Mouse (Mus musculus): ENCODE results near the gene Gzmd. TPM values are rescaled to one million over a fixed set of nuclear protein-coding genes. Genes with fewer than 3 reads are reported as not detected.
"Not testable (repeated sequence)": the region's sequence is repeated elsewhere in the genome, so short reads cannot be mapped to it uniquely, and the experiment has no call there.

Gene Gzmd
- not detected in 2 replicates for polyA plus RNA-seq (2015; fragmentation: Nextera tagmentation; extraction: Ambion mirVana)

DNA sequence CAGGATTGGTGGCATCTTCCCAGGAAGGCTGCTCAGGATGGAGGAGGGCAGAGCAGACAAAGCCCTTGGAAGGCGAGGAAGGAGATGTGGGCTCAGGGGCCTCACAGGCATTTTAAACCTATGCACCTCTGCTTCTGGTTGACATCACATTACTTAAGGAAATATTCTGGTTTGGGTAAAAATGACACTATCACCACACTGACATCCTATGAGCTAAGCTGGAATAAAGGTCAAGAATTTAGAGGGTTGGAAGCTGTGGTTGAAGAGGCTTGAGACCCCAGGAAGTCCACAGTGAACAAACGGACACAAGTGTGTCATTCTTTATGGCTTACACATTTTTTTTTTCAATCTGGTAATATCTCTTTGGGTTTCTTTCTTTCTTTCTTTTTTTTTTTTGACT lies at the start of gene Gzmd:
Gene Gzmd, minus strand, starts transcription at position 101 of the 400 bp plus-strand sequence.
- not testable (repeated sequence) for H3K27ac ChIP-seq (replicated peaks); H3K27me3 ChIP-seq; H3K4me3 ChIP-seq (replicated peaks); H3K4me2 ChIP-seq (replicated peaks); ATAC-seq (ENCODE audit: insufficient number of reproducible peaks, low FRiP score, low TSS enrichment, low read depth); H3K36me3 ChIP-seq; H3K9ac ChIP-seq; H3K4me1 ChIP-seq; H3K9me3 ChIP-seq (replicated peaks)
- 72% methylated on average over 2 of the region's 2 CpGs for WGBS

DNA sequence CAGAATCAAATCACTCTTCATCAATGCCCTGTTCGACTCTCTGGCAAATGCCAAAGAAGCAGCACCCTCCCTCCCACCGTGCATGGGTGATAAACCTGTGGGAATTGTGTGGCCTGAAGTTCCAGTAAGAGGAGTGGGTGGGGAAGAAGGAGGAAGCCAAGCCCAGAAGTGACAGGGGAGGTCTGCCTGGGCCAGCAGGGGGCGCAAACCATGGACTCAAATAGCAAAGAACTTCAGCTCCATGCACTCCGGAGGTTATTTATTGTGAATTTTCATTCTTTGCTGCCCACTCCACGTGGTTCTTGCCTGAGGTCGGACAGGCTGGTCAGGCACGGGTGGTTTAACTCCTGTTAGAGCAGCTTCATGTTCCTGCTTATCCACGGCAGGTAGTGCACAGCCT lies 45.2 kb upstream of the Gzmd start:
- 18% methylated on average over 8 of the region's 8 CpGs for WGBS
- not testable (repeated sequence) for H3K4me3 ChIP-seq (replicated peaks); H3K4me2 ChIP-seq (replicated peaks); H3K4me1 ChIP-seq; H3K9me3 ChIP-seq (replicated peaks); H3K9ac ChIP-seq; H3K27ac ChIP-seq (replicated peaks); ATAC-seq (ENCODE audit: insufficient number of reproducible peaks, low FRiP score, low TSS enrichment, low read depth); H3K27me3 ChIP-seq; H3K36me3 ChIP-seq

GRCm38 (mm10) chr14:56174499-56174898 lies 42.1 kb upstream of the Gzmd start, which contains the start of gene Gzmn:
TSS of gene Gzmn (minus strand) at chr14:56174599.
- Histone ChIP-seq H3K9ac (no peak within 1 kb of the TSS), H3K4me1 (no peaks in the 10 kb centered on the region), H3K36me3 (no peaks in the 10 kb centered on the region), H3K4me2 (replicated peaks) (no peak within 1 kb of the TSS), H3K9me3 (replicated peaks) (no peaks in the 10 kb centered on the region), H3K27me3 (no peaks in the 10 kb centered on the region), H3K27ac (replicated peaks) (no peak within 1 kb of the TSS), H3K4me3 (replicated peaks) (no peak within 1 kb of the TSS)
- 81% methylated on average over 5 of the region's 5 CpGs for WGBS
- no peak for ATAC-seq (ENCODE audit: insufficient number of reproducible peaks, low FRiP score, low TSS enrichment, low read depth)

- no peak overlapping the region for H3K9ac ChIP-seq
- H3K4me1 ChIP-seq = no peaks in the 10 kb centered on the region
- H3K9me3 ChIP-seq (replicated peaks) = no peaks in the 10 kb centered on the region
- H3K27ac ChIP-seq (replicated peaks) = no peak overlapping the region
- WGBS = 91% methylated on average over 6 of the region's 6 CpGs
- no peak overlapping the region for H3K4me3 ChIP-seq (replicated peaks)
- H3K4me2 ChIP-seq (replicated peaks) = no peak overlapping the region
- H3K36me3 ChIP-seq = no peaks in the 10 kb centered on the region
- no peak for ATAC-seq (ENCODE audit: insufficient number of reproducible peaks, low FRiP score, low TSS enrichment, low read depth)
- H3K27me3 ChIP-seq = no peaks in the 10 kb centered on the region
Observed at GRCm38 (mm10) chr14:56173396-56173795, 41.0 kb upstream of the Gzmd start.

DNA sequence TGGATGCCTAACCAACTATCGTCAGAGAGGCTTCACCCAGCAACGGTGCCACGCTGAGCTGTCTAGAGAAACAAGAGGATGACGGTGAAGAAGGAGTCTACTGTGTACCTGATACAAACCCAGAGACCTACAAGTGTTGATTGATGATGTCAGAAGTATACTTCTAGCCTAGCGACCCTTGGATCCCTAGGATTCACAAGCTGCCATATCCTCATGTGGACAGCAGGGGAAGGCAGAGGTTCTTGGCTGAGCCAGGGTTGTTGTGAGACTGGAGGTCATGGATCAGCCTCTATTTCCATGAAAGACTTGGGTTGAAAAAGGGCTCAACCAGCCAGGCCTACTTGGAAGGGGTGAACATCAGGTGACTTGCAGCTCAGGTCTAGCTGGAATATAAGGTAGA lies 40.3 kb upstream of the Gzmd start:
- 88% methylated on average over 5 of the region's 5 CpGs for WGBS
- ATAC-seq (ENCODE audit: insufficient number of reproducible peaks, low FRiP score, low TSS enrichment, low read depth) = no peak
- no peak overlapping the region for H3K27ac ChIP-seq (replicated peaks)
- H3K4me1 ChIP-seq = no peaks in the 10 kb centered on the region
- no peaks in the 10 kb centered on the region for H3K9me3 ChIP-seq (replicated peaks)
- no peaks in the 10 kb centered on the region for H3K27me3 ChIP-seq
- H3K36me3 ChIP-seq = no peaks in the 10 kb centered on the region
- H3K4me3 ChIP-seq (replicated peaks) = no peak overlapping the region
- no peak overlapping the region for H3K9ac ChIP-seq
- no peak overlapping the region for H3K4me2 ChIP-seq (replicated peaks)

DNA sequence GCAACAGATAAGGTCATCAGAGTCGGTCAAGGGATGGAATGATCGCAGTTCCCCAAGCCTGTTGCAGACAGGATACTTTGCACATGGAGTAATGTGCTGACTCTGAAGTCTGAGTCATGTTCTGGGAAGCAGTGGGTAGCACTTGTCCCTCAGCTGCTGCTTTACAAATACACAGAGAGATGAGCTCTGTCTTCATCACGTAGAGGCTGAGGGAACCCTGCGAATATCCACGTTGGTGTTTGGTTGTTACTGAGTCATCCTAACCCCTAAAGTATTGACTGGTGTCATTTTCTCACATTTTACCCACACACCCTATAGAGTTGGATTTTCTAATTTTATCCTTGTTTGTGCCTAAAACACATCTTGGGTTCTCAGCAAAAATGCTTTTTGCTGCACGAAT lies 35.6 kb upstream of the Gzmd start:
- Histone ChIP-seq H3K36me3 (no peaks in the 10 kb centered on the region), H3K9ac (no peak overlapping the region), H3K4me3 (replicated peaks) (no peak overlapping the region), H3K4me1 (no peaks in the 10 kb centered on the region), H3K27me3 (no peaks in the 10 kb centered on the region), H3K9me3 (replicated peaks) (no peaks in the 10 kb centered on the region), H3K4me2 (replicated peaks) (no peak overlapping the region), H3K27ac (replicated peaks) (no peak overlapping the region)
- WGBS = 74% methylated on average over 6 of the region's 6 CpGs
- no peak for ATAC-seq (ENCODE audit: insufficient number of reproducible peaks, low FRiP score, low TSS enrichment, low read depth)

DNA sequence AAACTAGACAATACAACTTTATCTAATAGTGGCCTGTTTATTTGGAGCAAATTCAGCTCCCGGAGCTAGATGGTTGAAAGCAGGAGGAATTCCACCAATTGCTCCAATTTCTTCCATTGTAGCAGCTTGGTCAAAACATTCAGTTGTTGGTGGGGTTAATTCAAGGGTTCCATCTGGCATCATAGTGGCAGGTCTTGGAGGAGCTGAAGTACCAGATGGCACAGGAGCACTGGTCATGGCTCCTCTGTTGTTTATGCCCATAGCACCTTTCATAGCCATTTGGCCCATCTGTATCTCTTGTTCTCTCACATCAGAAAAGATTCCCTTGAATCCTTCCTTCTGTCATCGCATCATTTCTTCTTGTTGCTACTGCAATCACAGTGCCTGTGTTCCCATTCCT lies 29.7 kb upstream of the Gzmd start:
- no peak overlapping the region for H3K4me2 ChIP-seq (replicated peaks)
- 90% methylated on average over 2 of the region's 2 CpGs for WGBS
- ATAC-seq (ENCODE audit: insufficient number of reproducible peaks, low FRiP score, low TSS enrichment, low read depth) = no peak

DNA sequence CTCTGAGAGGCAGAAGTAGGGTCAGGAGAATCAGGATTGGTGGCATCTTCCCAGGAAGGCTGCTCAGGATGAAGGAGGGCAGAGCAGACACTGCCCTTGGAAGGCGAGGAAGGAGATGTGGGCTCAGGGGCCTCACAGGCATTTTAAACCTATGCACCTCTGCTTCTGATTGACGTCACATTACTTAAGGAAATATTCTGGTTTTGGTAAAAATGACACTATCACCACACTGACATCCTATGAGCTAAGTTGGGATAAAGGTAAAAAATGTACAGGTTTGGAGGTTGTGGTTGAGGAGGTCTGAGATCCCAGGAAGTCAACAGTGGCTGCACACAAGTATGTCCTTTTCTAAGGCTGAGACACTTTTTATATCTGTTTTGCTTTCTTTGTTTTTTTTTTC lies 27.1 kb upstream of the Gzmd start, which contains the start of gene Gzmg:
Gene Gzmg, minus strand, starts transcription at position 101 of the 400 bp plus-strand sequence.
- not testable (repeated sequence) for H3K9ac ChIP-seq; H3K4me1 ChIP-seq; ATAC-seq (ENCODE audit: insufficient number of reproducible peaks, low FRiP score, low TSS enrichment, low read depth); H3K36me3 ChIP-seq; H3K27ac ChIP-seq (replicated peaks); H3K4me3 ChIP-seq (replicated peaks); H3K27me3 ChIP-seq; H3K9me3 ChIP-seq (replicated peaks); H3K4me2 ChIP-seq (replicated peaks)
- WGBS = 70% methylated on average over 2 of the region's 2 CpGs

More for the DNA sequence above, 29.7 kb upstream of the Gzmd start:
- no peaks in the 10 kb centered on the region for H3K36me3 ChIP-seq
- H3K4me3 ChIP-seq (replicated peaks) = no peak overlapping the region
- no peaks in the 10 kb centered on the region for H3K27me3 ChIP-seq
- no peaks in the 10 kb centered on the region for H3K4me1 ChIP-seq
- no peak overlapping the region for H3K27ac ChIP-seq (replicated peaks)
- H3K9me3 ChIP-seq (replicated peaks) = no peaks in the 10 kb centered on the region
- no peak overlapping the region for H3K9ac ChIP-seq

GRCm38 (mm10) chr14:56155340-56155739 lies 22.9 kb upstream of the Gzmd start:
- Histone ChIP-seq H3K36me3 (no peaks in the 10 kb centered on the region), H3K9me3 (replicated peaks) (no peaks in the 10 kb centered on the region), H3K9ac (no peak overlapping the region), H3K4me2 (replicated peaks) (no peak overlapping the region), H3K4me3 (replicated peaks) (no peak overlapping the region), H3K27ac (replicated peaks) (no peak overlapping the region), H3K4me1 (no peaks in the 10 kb centered on the region), H3K27me3 (no peaks in the 10 kb centered on the region)
- ATAC-seq (ENCODE audit: insufficient number of reproducible peaks, low FRiP score, low TSS enrichment, low read depth) = no peak
- 68% methylated on average over 2 of the region's 2 CpGs for WGBS

DNA sequence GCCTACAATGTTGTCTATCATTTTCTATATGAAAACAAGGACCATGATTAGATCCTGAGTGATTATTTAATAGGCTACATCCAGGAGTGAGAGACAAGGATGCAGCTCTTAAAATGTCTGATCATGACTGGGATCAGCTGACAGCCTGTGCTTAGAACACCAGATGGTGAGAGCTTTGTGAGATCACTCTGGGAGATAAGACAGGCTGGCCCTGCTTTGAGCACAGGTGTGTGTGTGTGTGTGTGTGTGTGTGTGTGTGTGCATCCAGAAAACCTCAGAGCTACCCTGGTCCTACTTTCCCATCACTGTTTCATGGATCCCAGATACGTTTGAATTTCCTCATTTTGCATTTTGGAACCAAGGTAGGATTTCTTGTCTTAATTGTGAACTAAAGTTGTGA lies 1.3 kb upstream of the Gzmd start:
- H3K9ac ChIP-seq; H3K4me3 ChIP-seq (replicated peaks); H3K27me3 ChIP-seq; H3K36me3 ChIP-seq; H3K9me3 ChIP-seq (replicated peaks); H3K4me2 ChIP-seq (replicated peaks); H3K4me1 ChIP-seq; H3K27ac ChIP-seq (replicated peaks); ATAC-seq (ENCODE audit: insufficient number of reproducible peaks, low FRiP score, low TSS enrichment, low read depth): not testable (repeated sequence)
- 71% methylated on average over 1 of the region's 1 CpGs for WGBS

DNA sequence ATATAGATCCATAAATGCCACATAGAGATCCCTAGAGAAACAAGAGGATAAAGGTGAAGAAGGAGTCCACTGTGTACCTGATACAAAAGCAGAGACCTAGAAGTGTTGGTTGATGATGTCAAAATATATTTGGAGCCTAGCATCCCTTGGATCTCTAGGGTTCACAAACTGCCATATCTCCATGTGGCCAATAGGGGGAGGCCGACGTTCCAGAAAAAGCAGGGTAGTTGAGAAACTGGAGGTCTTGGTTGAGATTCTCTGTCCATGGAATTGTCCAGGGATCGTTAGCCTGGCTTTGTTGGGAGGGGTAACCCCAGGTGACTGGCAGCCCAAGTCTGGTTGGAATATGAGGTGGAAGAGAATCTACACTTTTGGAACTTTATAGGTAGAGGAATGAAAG lies 4.1 kb downstream of the Gzmd start:
- Histone ChIP-seq H3K4me3 (replicated peaks) (no peak overlapping the region), H3K36me3 (no peaks in the 10 kb centered on the region), H3K9me3 (replicated peaks) (no peaks in the 10 kb centered on the region), H3K4me1 (no peaks in the 10 kb centered on the region), H3K9ac (no peak overlapping the region), H3K27ac (replicated peaks) (no peak overlapping the region), H3K4me2 (replicated peaks) (no peak overlapping the region), H3K27me3 (no peaks in the 10 kb centered on the region)
- ATAC-seq (ENCODE audit: insufficient number of reproducible peaks, low FRiP score, low TSS enrichment, low read depth) = no peak
- WGBS = 48% methylated on average over 3 of the region's 3 CpGs

DNA sequence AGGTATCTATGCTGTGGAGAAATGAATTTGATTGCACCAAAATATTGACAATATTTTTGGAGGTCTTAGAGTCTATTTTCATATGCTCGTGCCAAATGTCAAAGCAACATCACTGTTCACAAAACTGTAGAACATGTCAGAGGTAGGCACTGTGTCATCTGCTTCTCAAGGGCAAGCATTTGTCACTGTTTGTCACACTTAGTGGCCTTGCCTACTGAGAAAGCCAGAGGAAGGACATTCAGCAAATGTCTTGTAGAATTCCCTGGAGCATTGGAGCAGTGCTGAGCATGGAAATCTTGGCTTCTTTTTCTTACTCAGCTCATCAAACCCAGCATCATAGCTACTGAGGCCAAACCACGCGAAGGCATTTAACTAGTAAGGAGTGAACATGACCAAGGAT lies 8.9 kb downstream of the Gzmd start:
- 81% methylated on average over 3 of the region's 3 CpGs for WGBS
- no peak overlapping the region for H3K4me3 ChIP-seq (replicated peaks)

More for the DNA sequence above, 8.9 kb downstream of the Gzmd start:
- H3K27me3 ChIP-seq = no peaks in the 10 kb centered on the region
- H3K4me1 ChIP-seq = no peaks in the 10 kb centered on the region
- H3K9ac ChIP-seq = no peak overlapping the region
- H3K4me2 ChIP-seq (replicated peaks) = no peak overlapping the region
- no peak for ATAC-seq (ENCODE audit: insufficient number of reproducible peaks, low FRiP score, low TSS enrichment, low read depth)
- no peak overlapping the region for H3K27ac ChIP-seq (replicated peaks)
- H3K36me3 ChIP-seq = no peaks in the 10 kb centered on the region
- H3K9me3 ChIP-seq (replicated peaks) = no peaks in the 10 kb centered on the region

All from embryonic facial prominence, embryonic 15.5 days (tissue).